Mouse (Mus musculus) testis, adult 2 months (tissue): ENCODE measurements at regions not wholly inside any gene's neighbourhood (a gene's known extent, or its start where the extent isn't known, plus 50 kb on each side); places are given as distances from the start of the nearest gene placed in this dataset.

Experiments used
- CTCF ChIP-seq: fragments of 200-500 bp; IDR thresholded peaks from 2 replicates; pipeline ENCODE4 v1.5.1; 2012; ENCODE audit warnings: low read depth, mild to moderate bottlenecking, inconsistent platforms, low read length, moderate library complexity; ENCODE audit not compliant: control insufficient read depth, insufficient read depth, insufficient replicate concordance
- POLR2A ChIP-seq: fragments of 200-500 bp; IDR thresholded peaks from 2 replicates; pipeline ENCODE4 v1.6.1; 2012; ENCODE audit warnings: low read depth, mild to moderate bottlenecking, inconsistent platforms, low read length, moderate library complexity; ENCODE audit not compliant: control insufficient read depth

DNA sequence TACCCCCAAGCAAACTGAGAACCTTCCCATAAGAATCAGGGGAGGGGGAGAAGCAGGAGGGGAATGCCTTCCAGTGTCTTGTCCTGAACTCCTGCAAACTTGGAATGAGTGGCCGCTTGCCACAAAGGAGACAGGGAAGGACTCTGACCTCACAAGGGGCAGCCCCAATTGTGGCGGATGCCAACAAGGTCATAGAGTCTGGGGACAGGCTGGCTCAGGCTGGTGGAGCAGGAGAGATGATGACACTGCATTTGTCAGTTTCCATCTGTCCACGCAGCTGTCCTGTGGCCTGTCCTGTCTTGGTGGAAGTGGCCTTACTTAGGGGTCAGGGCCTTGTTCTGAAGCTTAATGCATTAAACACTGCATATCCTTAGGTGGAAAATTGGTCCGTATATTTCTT is 414.4 kb upstream of the Nr5a2 start:
- TF ChIP-seq CTCF (no peak), POLR2A (no peak)
